Mouse (Mus musculus) liver, embryonic 14.5 days (tissue): ENCODE measurements around the gene Mrfap1. TPM values are rescaled to one million over a fixed set of nuclear protein-coding genes. Genes with fewer than 3 reads are reported as not detected.
"Not testable (repeated sequence)": the region's sequence is repeated elsewhere in the genome, so short reads cannot be mapped to it uniquely, and the experiment has no call there.

Source experiments
- ATAC-seq: fragments of 200-750 bp; cut with Nextera tagmentation; 2 replicates; pipeline ENCODE4 v1.8.0; 2017; ENCODE audit warnings: moderate number of reproducible peaks, mild to moderate bottlenecking, moderate library complexity; ENCODE audit not compliant: insufficient read depth
- DNase-seq, 3 experiments: peaks; one replicate each; pipeline ENCODE4 v3.0.0-alpha.2; 2012 to 2013; ENCODE audit warnings: low read depth in 3 of 3, low spot score in 3 of 3
- H3K27ac ChIP-seq: fragments of 300-500 bp; sonication (generic); 2 replicates; pipeline ENCODE4 v1.5.1; 2014; ENCODE audit warnings: moderate library complexity, mild to moderate bottlenecking, control low read depth, inconsistent platforms
- H3K27me3 ChIP-seq: fragments of 300-500 bp; sonication (generic); 2 replicates; pipeline ENCODE4 v1.6.1; 2014; ENCODE audit warnings: mild to moderate bottlenecking, low read length, moderate library complexity; ENCODE audit not compliant: control insufficient read depth, insufficient read depth
- H3K36me3 ChIP-seq: fragments of 300-500 bp; sonication (generic); replicated peaks from 2 replicates; pipeline ENCODE4 v1.6.1; 2014; ENCODE audit warnings: low read depth; ENCODE audit not compliant: control insufficient read depth, insufficient read depth
- H3K4me1 ChIP-seq, 2 experiments: fragments of 200-500 bp in 1 of 2; fragments of 300-500 bp in 1 of 2; sonication (generic) in 1 of 2; replicated peaks; 2 replicates each; pipeline ENCODE4 v1.6.1; 2012 to 2014; ENCODE audit warnings: antibody characterized with exemption in 1 of 2, inconsistent platforms in 1 of 2, low read length in 1 of 2; ENCODE audit not compliant: control insufficient read depth in 2 of 2, insufficient read depth in 2 of 2
- H3K4me2 ChIP-seq: fragments of 300-500 bp; sonication (generic); 2 replicates; pipeline ENCODE4 v1.6.1; 2014; ENCODE audit warnings: low read depth, mild to moderate bottlenecking, control low read depth, moderate library complexity
- H3K4me3 ChIP-seq, 2 experiments: fragments of 200-500 bp in 1 of 2; fragments of 300-500 bp in 1 of 2; sonication (generic) in 1 of 2; 2 replicates each; pipeline ENCODE4 v1.5.1; 2012 to 2014; ENCODE audit warnings: low read depth in 2 of 2, low read length in 2 of 2, mild to moderate bottlenecking in 2 of 2, control low read depth in 1 of 2, inconsistent platforms in 1 of 2, moderate library complexity in 1 of 2; ENCODE audit not compliant: insufficient read depth in 1 of 2
- H3K9ac ChIP-seq: fragments of 300-500 bp; sonication (generic); replicated peaks from 2 replicates; pipeline ENCODE4 v1.6.1; 2014; ENCODE audit warnings: mild to moderate bottlenecking, control low read depth, moderate library complexity
- H3K9me3 ChIP-seq: fragments of 300-500 bp; sonication (generic); 2 replicates; pipeline ENCODE4 v1.6.1; 2016; ENCODE audit warnings: low read length, mixed read lengths; ENCODE audit not compliant: control insufficient read depth
- CTCF ChIP-seq: IDR thresholded peaks from 2 replicates; pipeline ENCODE4 v1.5.1; 2016; ENCODE audit warnings: antibody characterized with exemption, low read depth, control low read depth
- EP300 ChIP-seq: IDR thresholded peaks from 2 replicates; pipeline ENCODE4 v1.6.1; 2016; ENCODE audit warnings: antibody characterized with exemption, low read depth
- WGBS: fragments of 180-500 bp; shearing (Covaris S2); extraction: QIAGEN DNeasy Blood & Tissue Kit; methylation state at CpG from one replicate; pipeline ENCODE4 v1.1.7; 2014; ENCODE audit not compliant: insufficient replicate concordance; 5-methylcytosine and 5-hydroxymethylcytosine counted together
- polyA plus RNA-seq, 2 experiments: library from polyadenylated mRNA; depleted of rRNA in 1 of 2; stranded (reverse) in 1 of 2; unstranded in 1 of 2; fragments of >200 nt; fragmentation: Nextera tagmentation in 1 of 2; extraction: Ambion mirVana in 1 of 2; gene quantifications; 2 replicates each; pipeline versions ENCODE4 v1.2.1 to v1.2.3; 2012 to 2014

Gene Mrfap1
- polyA plus RNA-seq (2012; rRNA removed) (57.9 and 68.4 TPM in 2 replicates), polyA plus RNA-seq (2014; fragmentation: Nextera tagmentation; extraction: Ambion mirVana) (156 and 172 TPM in 2 replicates)

DNA sequence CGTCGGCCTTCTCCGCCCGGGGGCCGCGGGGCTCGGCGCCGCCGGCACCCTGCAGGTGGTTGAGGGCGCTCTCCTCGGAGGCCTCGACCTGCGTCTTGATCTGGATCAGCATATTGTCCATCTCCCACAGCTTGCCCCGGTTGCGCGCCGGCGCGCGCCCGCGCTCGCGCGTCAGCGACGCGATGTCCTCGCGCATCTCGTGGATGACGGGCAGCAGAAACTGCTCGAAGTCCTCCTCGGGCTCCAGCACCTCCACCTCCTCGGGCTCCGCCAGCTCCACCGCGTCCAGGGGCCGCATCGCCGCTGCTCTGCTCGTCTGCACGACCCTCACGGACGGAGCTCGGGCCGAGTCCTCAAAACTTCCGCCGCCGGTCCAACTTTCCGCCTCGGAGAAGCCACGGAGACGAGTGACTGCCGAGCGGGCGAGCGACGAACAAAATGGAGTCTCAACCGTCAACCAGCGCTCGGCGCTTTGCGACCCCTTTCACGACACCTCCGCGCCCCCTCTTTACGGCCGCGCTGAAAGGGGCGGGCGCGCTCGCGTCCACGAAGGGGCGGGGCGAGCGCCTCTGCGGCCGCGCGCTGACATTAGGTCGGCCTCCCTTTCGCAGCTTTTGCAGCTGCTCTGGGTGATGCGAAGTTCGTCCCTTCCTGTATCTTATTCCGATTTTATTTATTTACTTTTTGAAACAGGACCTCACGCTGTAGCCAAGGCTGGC is at the start of gene Mrfap1:
TSS of gene Mrfap1 (minus strand) at position 477 of the 719 bp plus-strand sequence.
- ATAC-seq: peak; percentile 83
- Histone ChIP-seq H3K27ac (peak within 1 kb of the TSS; percentile 84), H3K9ac (peak within 1 kb of the TSS; percentile 83), H3K4me2 (peak within 1 kb of the TSS; percentile 78), H3K4me1 (peaks cover 7 to 18% of the 10 kb centered on the region in 2 experiments), H3K4me3 (peak within 1 kb of the TSS; percentile 89 to 93)
- H3K9me3 ChIP-seq, H3K36me3 ChIP-seq, H3K27me3 ChIP-seq: not testable (repeated sequence)
- peak; percentile 87 to 89 (median 88) for DNase-seq
- under 1% methylated on average over 87 of the region's 90 CpGs for WGBS

GRCm38 (mm10) chr5:36844490-36844889 is 47.9 kb upstream of the Mrfap1 start:
- no peak for TF ChIP-seq CTCF
- no peak for TF ChIP-seq EP300
- H3K4me3 ChIP-seq: no peak overlapping the region
- no peaks in the 10 kb centered on the region for H3K36me3 ChIP-seq
- H3K27me3 ChIP-seq: no peaks in the 10 kb centered on the region
- no peak overlapping the region for H3K9ac ChIP-seq
- ATAC-seq (no peak), DNase-seq (no peak)
- no peaks in the 10 kb centered on the region for H3K9me3 ChIP-seq
- no peaks in the 10 kb centered on the region for H3K4me1 ChIP-seq
- H3K27ac ChIP-seq: no peak overlapping the region
- 66% methylated on average over 10 of the region's 10 CpGs for WGBS
- H3K4me2 ChIP-seq: no peak overlapping the region

DNA sequence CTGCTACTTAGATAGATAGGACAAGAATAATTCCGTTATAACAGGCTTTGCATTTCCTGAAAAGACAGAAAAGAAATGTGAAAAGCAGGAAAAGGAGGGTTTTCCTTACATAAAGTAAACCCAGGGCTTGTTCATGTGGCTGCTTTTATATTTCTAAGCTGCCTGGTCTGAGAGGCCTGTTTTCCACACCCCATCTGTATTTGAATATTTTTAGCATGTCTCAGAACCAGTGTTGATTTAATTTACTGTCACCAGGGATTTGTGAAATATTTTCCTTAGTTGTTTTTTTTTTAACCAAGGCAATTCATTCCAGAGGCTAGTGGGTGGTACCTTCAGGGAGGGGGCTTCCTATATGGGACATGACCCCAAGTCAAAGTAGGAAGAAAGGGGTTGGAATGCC is 45.1 kb upstream of the Mrfap1 start:
- DNase-seq (no peak), ATAC-seq (no peak)
- Histone ChIP-seq H3K36me3 (no peaks in the 10 kb centered on the region), H3K4me2 (no peak overlapping the region), H3K27me3 (no peaks in the 10 kb centered on the region), H3K9ac (no peak overlapping the region), H3K27ac (no peak overlapping the region), H3K4me1 (no peaks in the 10 kb centered on the region), H3K9me3 (no peaks in the 10 kb centered on the region), H3K4me3 (no peak overlapping the region)
- WGBS: 27% methylated on average over 1 of the region's 1 CpGs
- TF ChIP-seq CTCF (no peak), EP300 (no peak)

DNA sequence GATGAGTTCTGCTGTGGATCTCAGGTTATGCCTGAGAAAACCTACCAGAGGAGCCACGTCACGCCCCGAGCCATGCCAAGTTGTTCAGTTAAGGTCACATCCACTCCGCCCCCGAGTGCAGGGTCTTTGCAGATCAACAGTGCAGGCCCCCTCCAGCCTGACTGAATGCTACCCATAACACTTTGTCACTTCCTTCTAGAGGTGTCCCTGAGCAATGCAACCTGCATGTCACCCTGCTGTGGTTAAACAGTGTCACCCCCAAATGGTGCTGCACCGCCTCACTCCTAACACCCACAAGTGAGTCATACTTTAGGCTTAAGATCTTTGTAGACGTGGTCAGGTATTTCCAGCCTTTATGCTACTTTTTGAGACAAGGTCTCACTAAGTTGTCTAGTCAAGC is 43.5 kb upstream of the Mrfap1 start:
- Histone ChIP-seq H3K9me3 (no peaks in the 10 kb centered on the region), H3K4me3 (no peak overlapping the region), H3K4me2 (no peak overlapping the region), H3K4me1 (no peaks in the 10 kb centered on the region), H3K27me3 (no peaks in the 10 kb centered on the region), H3K27ac (no peak overlapping the region), H3K36me3 (no peaks in the 10 kb centered on the region), H3K9ac (no peak overlapping the region)
- DNase-seq: no peak
- WGBS: 60% methylated on average over 7 of the region's 7 CpGs
- no peak for ATAC-seq
- no peak for TF ChIP-seq EP300
- no peak for TF ChIP-seq CTCF

GRCm38 (mm10) chr5:36839602-36840001 is 43.0 kb upstream of the Mrfap1 start:
- no peaks in the 10 kb centered on the region for H3K27me3 ChIP-seq
- WGBS: 49% methylated on average over 8 of the region's 8 CpGs
- H3K9me3 ChIP-seq: no peaks in the 10 kb centered on the region
- no peak overlapping the region for H3K27ac ChIP-seq
- H3K36me3 ChIP-seq: no peaks in the 10 kb centered on the region
- ATAC-seq: no peak
- no peak overlapping the region for H3K9ac ChIP-seq
- H3K4me3 ChIP-seq: no peak overlapping the region
- no peaks in the 10 kb centered on the region for H3K4me1 ChIP-seq
- DNase-seq: no peak
- TF ChIP-seq CTCF (no peak), EP300 (no peak)
- no peak overlapping the region for H3K4me2 ChIP-seq
